Comparison of ENCODE assay signal across 8 mouse cellular contexts in genomic region chr10:70060689-70061081, GRCm38 (mm10). TPM values are rescaled to one million over a fixed set of nuclear protein-coding genes. Genes with fewer than 3 reads are reported as not detected.
DNase-seq lines count a peak whose midpoint lies in the region; ATAC-seq and TF ChIP-seq lines count a peak whose summit lies in the region.

No protein-coding gene starts in this region.

- no peak overlapping the region for H3K9ac ChIP-seq in heart, embryonic 11.5 days (ENCODE audit: low read depth, low read length)
- no peak overlapping the region for H3K9ac ChIP-seq in hindbrain, embryonic 13.5 days
- H3K9ac ChIP-seq in liver, postnatal 0 days (replicated peaks) = no peak overlapping the region

- no peak for TF ChIP-seq CTCF in testis, adult 2 months (IDR thresholded peaks at IDR 0.05; ENCODE audit: control insufficient read depth, insufficient read depth, insufficient replicate concordance, low read depth, low read length)
- no peak for TF ChIP-seq CTCF in liver, postnatal 0 days (IDR thresholded peaks at IDR 0.05; ENCODE audit: low read depth)

- H3K27me3 ChIP-seq in heart, embryonic 11.5 days (ENCODE audit: control insufficient read depth, insufficient read depth, low read length) = no peaks in the 10 kb centered on the region
- no peaks in the 10 kb centered on the region for H3K27me3 ChIP-seq in testis, adult 2 months (ENCODE audit: control insufficient read depth, insufficient read depth, low read length)
- H3K27me3 ChIP-seq in hindbrain, embryonic 13.5 days = no peaks in the 10 kb centered on the region
- H3K27me3 ChIP-seq in liver, postnatal 0 days (ENCODE audit: insufficient read depth, low read length) = no peaks in the 10 kb centered on the region

- no peak for TF ChIP-seq POLR2A in testis, adult 2 months (IDR thresholded peaks at IDR 0.05; ENCODE audit: control insufficient read depth, low read depth, low read length)

- TF ChIP-seq EP300 in liver, postnatal 0 days (IDR thresholded peaks at IDR 0.05; ENCODE audit: low read depth) = no peak

- H3K4me3 ChIP-seq in heart, embryonic 11.5 days (ENCODE audit: low read depth, low read length) = no peak overlapping the region
- peak overlapping the region; percentile 25 for H3K4me3 ChIP-seq in testis, adult 2 months (ENCODE audit: control insufficient read depth, low read depth, low read length)
- H3K4me3 ChIP-seq in hindbrain, embryonic 13.5 days = no peak overlapping the region
- H3K4me3 ChIP-seq in liver, postnatal 0 days (ENCODE audit: low read depth, low read length) = no peak overlapping the region

- WGBS in heart, embryonic 11.5 days (ENCODE audit: insufficient replicate concordance) = 30% methylated on average over 10 of the region's 10 CpGs
- WGBS in hindbrain, embryonic 13.5 days = 50% methylated on average over 10 of the region's 10 CpGs
- WGBS in liver, postnatal 0 days (ENCODE audit: insufficient replicate concordance) = 47% methylated on average over 10 of the region's 10 CpGs

- H3K4me2 ChIP-seq in heart, embryonic 11.5 days = peak overlapping the region; percentile 17; the same call in 1 of the 2 replicates
- H3K4me2 ChIP-seq in hindbrain, embryonic 13.5 days = no peak overlapping the region
- H3K4me2 ChIP-seq in liver, postnatal 0 days (ENCODE audit: low read depth, low read length) = no peak overlapping the region

- no peaks in the 10 kb centered on the region for H3K36me3 ChIP-seq in heart, embryonic 11.5 days (ENCODE audit: control insufficient read depth, insufficient read depth, low read length)
- no peaks in the 10 kb centered on the region for H3K36me3 ChIP-seq in testis, adult 2 months (ENCODE audit: control insufficient read depth, insufficient read depth, low read length)
- no peaks in the 10 kb centered on the region for H3K36me3 ChIP-seq in hindbrain, embryonic 13.5 days
- H3K36me3 ChIP-seq in liver, postnatal 0 days (replicated peaks; ENCODE audit: insufficient read depth, low read length) = no peaks in the 10 kb centered on the region

- H3K9me3 ChIP-seq in heart, embryonic 11.5 days (replicated peaks; ENCODE audit: control insufficient read depth, low read length) = 0 out of 2 replicates have a peak, but pooled peaks cover 3% of the 10 kb centered on the region
- H3K9me3 ChIP-seq in hindbrain, embryonic 13.5 days = no peaks in the 10 kb centered on the region
- H3K9me3 ChIP-seq in liver, postnatal 0 days (ENCODE audit: low read length) = no peaks in the 10 kb centered on the region

- no peak for DNase-seq in heart, postnatal 10 days
- no peak for DNase-seq in testis, postnatal 10 days (ENCODE audit: low spot score)
- peak; percentile 42 for DNase-seq in kidney, postnatal 10 days
- peak; percentile 63 for DNase-seq in thymus, postnatal 4 days
- no peak for DNase-seq in liver, postnatal 0 days

- intact Hi-C loops in heart, postnatal 10 days (cut with DNase I) = no loop called here

- H3K4me1 ChIP-seq in heart, embryonic 11.5 days (ENCODE audit: control insufficient read depth, insufficient read depth, low read length) = peaks cover 5% of the 10 kb centered on the region; the same call in 1 of the 2 replicates
- H3K4me1 ChIP-seq in testis, adult 2 months (ENCODE audit: control insufficient read depth, insufficient read depth, low read length) = no peaks in the 10 kb centered on the region; the same call in 1 of the 2 replicates
- peaks cover 4% of the 10 kb centered on the region for H3K4me1 ChIP-seq in hindbrain, embryonic 13.5 days (replicated peaks)
- H3K4me1 ChIP-seq in liver, postnatal 0 days (ENCODE audit: insufficient read depth) = no peaks in the 10 kb centered on the region

- H3K27ac ChIP-seq in heart, embryonic 11.5 days (ENCODE audit: low read depth, low read length) = no peak overlapping the region
- no peak overlapping the region for H3K27ac ChIP-seq in testis, adult 2 months (ENCODE audit: control insufficient read depth, insufficient read depth, low read depth, low read length)
- no peak overlapping the region for H3K27ac ChIP-seq in hindbrain, embryonic 13.5 days
- H3K27ac ChIP-seq in liver, postnatal 0 days (ENCODE audit: low read depth) = no peak overlapping the region

- ATAC-seq in heart, embryonic 11.5 days (replicated peaks; ENCODE audit: insufficient number of reproducible peaks, low FRiP score, low TSS enrichment) = no peak
- no peak for ATAC-seq in hindbrain, embryonic 13.5 days (ENCODE audit: low FRiP score)
- ATAC-seq in liver, postnatal 0 days = no peak

RNA-seq across cellular contexts. Expression of gene Ccdc6, which starts 36.2 kb away (rescaled TPM):
- 18.5 and 23.0 TPM in 2 replicates for polyA plus RNA-seq in heart, embryonic 11.5 days (2014; fragmentation: Nextera tagmentation; extraction: Ambion mirVana)
- 10 to 100 TPM; 33.9 to 36.9 TPM for total RNA-seq in heart, postnatal 10 days (2021)
- polyA plus RNA-seq in testis, adult 2 months (2012; rRNA removed) = 63.9 and 73.0 TPM in 2 replicates
- 23.5 and 24.1 TPM in 2 replicates for polyA plus RNA-seq in hindbrain, embryonic 13.5 days (2015; fragmentation: Nextera tagmentation; extraction: Ambion mirVana)
- 5.5 and 6.3 TPM in 2 replicates for polyA plus RNA-seq in liver, postnatal 0 days (2015; fragmentation: Nextera tagmentation; extraction: Ambion mirVana)

Comparison
In these comparisons a context has a peak if more than half of its experiments do, and no peak if none do; other contexts are left out.
1. DNase-seq: peak in kidney, postnatal 10 days (single experiment) and thymus, postnatal 4 days (single experiment); none in heart, postnatal 10 days (0 of 2), testis, postnatal 10 days (single experiment) and liver, postnatal 0 days (single experiment).